Mouse (Mus musculus) right cerebral cortex, adult 18-20 months (tissue): ENCODE measurements around the gene a.

ENCODE experiments used
- DNase-seq: peaks from one replicate; pipeline ENCODE4 v3.0.0; 2022; ENCODE audit warnings: mixed read lengths

a gene

DNA sequence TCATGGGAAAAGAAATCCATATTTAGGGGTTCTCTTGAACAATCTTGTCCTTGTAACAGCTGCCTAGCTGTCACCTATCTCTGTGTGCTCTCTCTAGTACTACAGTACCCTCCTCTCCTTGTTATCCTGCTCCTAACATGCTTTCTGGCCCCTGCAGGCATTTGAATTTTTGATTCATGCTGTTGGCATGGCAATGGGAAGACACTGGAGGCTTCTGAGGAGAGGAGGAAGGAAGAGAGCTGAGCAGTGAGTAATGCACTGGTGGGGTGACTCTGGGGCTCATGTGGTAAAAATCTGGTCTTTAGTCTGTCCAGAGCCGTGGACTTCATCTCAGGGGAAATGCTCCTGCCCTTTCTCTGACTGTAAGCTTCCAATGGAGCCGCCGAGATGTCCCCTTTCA lies 5.9 kb upstream of the a start:
- DNase-seq = no peak

DNA sequence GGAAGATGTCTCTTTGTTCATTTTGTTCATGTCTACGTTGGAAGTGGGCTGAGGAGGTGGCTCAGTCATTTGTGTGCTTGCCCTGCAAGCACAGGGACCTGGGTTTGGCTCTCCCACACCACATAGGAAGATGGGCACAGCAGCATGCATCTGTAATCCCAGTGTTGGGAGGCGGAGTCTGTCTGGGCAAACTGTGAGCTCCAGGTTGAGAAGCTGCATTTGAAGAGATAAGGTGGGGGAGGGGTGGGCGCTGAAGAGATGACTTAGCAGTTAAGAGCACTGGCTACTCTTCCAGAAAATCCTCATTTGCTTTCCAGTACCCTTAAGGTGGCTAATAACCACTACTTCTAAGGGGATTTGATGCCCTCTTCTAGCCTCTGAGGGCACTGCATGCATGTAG lies 5.0 kb upstream of the a start:
- DNase-seq = no peak

DNA sequence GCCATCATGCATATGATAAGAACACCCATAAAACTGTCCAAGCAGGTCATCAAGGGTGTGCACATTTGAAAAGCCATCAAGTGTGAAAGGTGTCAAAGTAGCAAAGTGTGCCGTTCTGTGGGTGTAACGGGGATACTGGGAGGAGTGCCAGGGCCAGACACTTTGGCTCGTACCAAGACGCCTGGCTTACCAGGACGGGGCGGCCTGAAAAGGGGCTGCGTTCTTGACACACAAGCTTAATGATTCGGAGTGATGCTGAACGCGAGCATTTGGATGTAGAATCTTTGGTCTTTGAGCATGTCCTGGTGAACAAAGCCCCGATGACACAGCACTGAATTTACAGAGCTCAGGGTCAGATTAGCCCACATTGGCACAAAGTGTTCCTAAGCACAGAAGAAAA lies 4.4 kb upstream of the a start:
- no peak for DNase-seq

- DNase-seq = no peak
Observed at GRCm38 (mm10) chr2:154789381-154789780, 1.8 kb upstream of the a start.

GRCm38 (mm10) chr2:154789977-154790655 lies 1.1 kb upstream of the a start:
- DNase-seq = peak; percentile 12

DNA sequence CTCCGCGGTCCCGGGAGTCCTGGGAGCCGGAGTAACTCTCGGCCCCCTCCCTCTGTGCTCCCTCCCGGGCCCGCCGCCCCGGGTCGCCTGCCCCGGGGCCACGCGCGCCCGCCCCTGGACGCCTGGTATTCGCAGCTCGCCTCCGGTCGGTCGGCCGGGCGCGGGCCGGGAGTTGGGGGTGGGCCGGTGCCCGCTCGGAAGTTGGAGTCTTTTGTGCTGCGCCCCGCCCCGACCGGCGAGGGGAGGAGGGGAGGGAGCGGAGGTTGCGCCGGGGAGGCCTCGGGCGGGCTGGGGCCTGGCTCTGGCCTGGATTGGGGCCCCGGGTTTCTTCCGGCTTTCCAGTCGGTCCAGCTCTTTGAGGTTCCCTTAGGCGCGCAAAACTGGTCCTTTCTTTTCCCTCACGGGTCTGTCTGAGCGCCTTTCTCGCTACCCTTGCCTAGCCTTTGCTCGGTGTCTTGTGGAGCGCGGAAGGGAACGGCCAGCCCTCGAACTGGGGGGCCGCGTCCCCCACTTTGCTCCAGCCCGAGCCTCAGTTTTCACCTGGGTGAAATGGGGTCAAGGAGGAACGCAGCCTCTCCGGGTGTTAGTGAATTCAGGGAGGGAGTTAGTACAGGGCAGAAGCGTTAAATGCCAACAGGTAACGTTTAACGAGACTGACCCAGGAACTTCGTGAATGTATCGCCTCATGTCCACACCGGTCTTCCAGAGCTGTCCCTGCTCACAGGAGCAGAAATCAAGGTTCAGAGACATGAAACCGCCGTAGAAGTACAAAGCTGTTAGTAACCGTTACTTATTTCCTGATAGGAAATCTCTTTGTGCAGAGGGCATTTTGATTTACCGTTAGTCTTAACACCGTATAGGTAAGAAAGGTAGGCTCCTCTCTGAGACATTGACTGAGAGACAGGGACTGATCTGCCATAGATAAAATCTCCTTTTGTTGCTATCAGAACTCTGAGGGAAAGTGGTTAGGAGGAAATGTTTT lies 750 bp downstream of the a start:
- DNase-seq = peak; percentile 59

- no peak for DNase-seq
Observed at GRCm38 (mm10) chr2:154803372-154803771, 12.2 kb downstream of the a start.

GRCm38 (mm10) chr2:154803845-154804244 lies 12.6 kb downstream of the a start:
- no peak for DNase-seq

DNA sequence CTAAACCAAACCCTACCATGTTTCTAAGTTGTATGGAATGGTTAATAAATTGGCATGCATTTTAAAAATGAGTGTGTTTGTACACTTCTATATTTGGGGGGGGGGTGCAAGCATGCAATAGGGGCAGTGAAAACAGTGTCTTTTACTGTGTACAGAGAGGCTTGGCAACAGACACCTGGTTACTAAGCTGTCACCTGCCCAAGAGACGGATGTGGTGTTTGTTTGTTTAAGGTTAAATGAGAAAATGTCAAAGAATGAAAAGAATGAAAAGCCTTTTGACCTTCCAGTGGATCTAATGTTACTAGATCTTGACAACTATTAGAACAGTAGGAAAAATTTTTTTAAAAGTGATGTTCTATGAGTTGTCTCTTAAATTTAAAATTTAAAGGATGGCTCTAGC lies 16.5 kb downstream of the a start:
- no peak for DNase-seq

DNA sequence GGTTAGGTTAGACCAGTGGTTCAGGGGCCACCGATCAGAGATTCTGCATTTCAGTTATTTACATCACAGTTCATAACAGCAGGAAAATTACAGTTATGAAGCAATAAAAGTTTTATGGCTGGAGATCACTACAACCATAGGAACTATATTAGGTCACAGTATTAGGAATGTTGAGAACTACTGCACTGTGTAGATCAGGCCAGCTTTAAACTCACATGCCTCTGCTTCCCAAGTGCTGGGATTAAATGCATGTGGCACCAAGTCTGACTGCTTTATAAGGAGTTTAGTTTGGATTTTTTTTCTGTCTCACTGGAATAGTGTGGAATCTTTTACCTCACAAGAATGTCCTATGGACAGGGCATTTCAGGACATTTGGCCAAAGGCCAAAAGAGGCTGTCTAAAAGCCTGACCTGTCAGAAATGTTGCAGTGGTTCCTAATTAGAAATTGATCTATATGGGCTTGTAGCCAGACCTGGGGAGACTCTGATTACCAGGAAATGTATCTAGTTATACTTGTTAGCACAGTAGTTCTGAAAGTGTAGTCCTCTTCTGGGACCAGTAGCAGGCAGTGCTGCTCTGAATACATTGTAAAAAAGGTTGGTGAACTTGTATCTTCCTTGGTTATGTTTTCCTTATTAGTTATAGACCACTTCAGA lies 18.0 kb downstream of the a start:
- no peak for DNase-seq

DNA sequence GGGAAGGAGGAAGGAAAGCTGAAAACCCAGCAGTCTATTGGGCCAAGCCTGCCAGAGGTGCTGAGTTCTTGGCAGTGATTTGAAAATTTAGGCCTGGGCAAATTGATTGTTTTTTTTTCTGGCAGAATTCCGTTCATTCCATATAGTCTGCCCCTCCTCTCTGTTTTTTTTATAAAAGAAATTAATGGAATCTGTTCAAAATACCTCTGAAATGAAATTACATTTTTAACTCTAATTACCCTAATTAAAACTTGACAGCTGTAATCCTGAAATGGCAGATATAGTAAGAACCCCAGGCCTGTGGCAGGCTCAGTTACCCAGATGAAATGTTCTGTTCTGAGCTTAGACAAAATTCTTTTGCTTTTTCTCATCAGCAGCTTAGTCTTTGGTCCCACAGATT lies 19.6 kb downstream of the a start:
- no peak for DNase-seq

- DNase-seq = no peak
Observed at GRCm38 (mm10) chr2:154813426-154813825, 22.2 kb downstream of the a start.

GRCm38 (mm10) chr2:154817089-154817488 lies 25.9 kb downstream of the a start:
- DNase-seq = no peak

GRCm38 (mm10) chr2:154817788-154818187 lies 26.6 kb downstream of the a start:
- peak; percentile 42 for DNase-seq

DNA sequence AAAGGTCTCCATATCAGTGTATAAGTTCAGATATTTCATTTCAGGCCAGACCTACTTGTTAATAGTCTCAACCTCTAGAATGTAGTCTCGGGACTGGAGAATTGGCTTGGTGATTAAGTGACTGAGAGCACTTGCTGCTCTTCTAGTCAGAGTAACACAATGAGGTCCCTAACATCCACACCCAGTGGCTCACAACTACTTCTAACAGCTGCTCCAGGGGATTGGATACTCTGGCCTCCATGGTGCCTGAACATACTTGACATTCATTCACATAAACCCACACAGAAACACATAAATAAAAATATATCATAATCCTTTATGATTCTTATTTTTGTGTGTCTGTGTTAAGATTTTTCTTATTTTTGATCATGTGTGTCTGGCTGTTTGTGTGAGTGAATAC lies 27.4 kb downstream of the a start:
- no peak for DNase-seq

DNA sequence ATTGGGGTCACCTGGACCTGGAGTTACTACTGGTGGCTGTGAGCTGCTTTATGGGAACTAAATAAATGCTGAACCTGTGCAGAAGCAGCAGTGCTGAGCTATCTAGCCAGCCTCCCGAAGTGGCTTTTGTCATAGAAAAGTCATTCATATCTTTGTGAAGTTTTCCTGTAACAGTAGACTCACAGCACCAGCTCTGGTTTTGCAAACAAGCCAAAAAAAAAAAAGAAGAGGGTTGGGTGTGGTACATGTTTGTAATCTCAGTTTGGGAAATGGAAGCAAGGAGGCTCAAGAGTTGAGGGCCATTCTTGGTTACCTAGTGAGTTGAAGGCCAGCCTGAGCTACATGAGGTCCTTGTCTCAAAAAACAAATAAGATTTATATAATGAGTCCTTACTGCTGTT lies 29.1 kb downstream of the a start:
- DNase-seq = no peak

- DNase-seq = no peak
Observed at GRCm38 (mm10) chr2:154826054-154826538, 34.9 kb downstream of the a start.

DNA sequence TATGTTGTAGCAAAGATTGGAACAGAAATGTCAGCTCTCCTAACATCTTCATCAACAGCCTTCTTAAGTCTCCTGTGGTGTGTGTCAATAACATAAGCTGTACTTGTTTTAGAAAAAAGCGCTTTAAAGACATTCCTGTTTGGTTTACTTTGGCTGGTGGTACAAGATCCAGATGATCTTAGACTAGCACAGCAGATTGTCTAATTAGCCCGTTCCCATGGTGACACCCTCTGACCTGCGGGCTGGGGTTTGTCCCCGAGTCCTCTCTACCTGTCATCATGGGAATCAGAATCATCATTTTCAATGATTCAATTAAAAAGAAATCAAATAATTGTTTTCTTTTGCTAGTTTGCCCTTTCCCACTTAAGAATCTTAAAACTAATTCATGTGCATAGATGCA lies 36.3 kb downstream of the a start:
- DNase-seq = no peak

DNA sequence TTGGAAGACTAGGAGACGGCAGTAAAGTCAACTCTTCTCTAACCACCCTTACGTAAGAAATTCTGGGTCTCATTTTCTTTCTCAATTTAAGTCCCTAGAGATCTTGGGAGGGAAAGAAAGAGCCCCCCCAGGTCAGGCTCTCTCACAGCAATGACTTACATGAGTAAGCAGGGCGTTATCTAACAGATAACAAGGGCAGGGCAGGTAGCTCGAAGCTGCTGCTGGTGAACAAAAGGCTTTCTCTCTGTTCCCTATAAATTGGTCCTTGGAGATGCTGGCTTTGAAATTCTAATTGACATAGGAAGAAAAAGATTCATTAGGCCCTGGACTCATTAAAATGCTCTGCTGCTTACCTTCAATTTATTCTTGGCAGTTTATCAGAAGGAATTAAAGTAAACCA lies 41.3 kb downstream of the a start:
- no peak for DNase-seq

GRCm38 (mm10) chr2:154834149-154834865 lies 43.1 kb downstream of the a start:
- DNase-seq = no peak

DNA sequence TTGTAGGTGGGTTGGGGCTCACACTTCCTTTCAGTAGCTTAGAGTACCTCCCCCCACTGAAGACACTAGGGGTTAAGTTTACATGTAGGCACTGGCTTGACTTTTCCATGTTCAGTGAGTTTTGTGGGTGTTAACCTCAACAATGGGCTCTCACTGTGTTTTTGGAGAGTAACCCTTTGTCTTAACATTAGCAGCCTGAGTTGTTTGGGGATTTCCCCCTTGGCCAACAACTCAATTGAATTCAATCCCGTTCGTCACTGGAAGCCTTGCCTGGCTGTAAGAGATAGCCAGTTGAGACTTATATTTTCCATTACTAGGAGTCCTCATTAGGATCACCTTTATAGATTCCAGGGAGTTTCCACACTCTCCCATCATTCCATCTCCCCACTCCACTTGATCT lies 45.3 kb downstream of the a start:
- DNase-seq = no peak

DNA sequence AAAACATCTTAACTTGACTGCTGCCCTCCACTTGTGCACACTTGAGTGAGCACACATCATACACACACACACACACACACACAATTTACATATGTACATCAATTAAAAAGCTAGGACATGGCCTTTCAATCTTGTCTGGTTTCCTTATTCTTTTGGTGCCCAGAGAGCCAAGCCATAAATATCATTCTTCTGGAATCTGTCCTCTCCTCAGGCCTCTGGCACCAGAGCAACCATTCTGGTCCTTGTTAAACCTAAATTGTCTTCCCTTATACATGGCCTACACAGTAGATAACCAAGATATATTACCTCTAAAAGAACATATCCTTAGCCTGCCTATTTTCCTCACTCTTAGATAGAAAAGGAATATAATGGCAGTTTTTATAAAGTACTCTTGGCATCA lies 56.9 kb downstream of the a start:
- no peak for DNase-seq

GRCm38 (mm10) chr2:154855383-154855782 lies 64.2 kb downstream of the a start:
- DNase-seq = peak; percentile 54
